Mouse (Mus musculus) heart, adult 2 months (tissue): ENCODE data around the gene Pdpk1.

Experiments used
- CTCF ChIP-seq: fragments of 200-600 bp; IDR thresholded peaks from 2 replicates; pipeline ENCODE4 v1.8.1; 2022; ENCODE audit warnings: antibody characterized with exemption, mild to moderate bottlenecking, moderate library complexity
- EP300 ChIP-seq: fragments of 200-500 bp; IDR thresholded peaks from 2 replicates; pipeline ENCODE4 v1.6.1; 2011; ENCODE audit warnings: low read depth, low read length, control low read depth; ENCODE audit not compliant: insufficient read depth
- POLR2A ChIP-seq: fragments of 200-500 bp; IDR thresholded peaks from 2 replicates; pipeline ENCODE4 v1.6.1; 2011; ENCODE audit warnings: mild to moderate bottlenecking, low read depth, low read length, control low read depth; ENCODE audit not compliant: insufficient read depth

- TF ChIP-seq CTCF (no peak), EP300 (no peak), POLR2A (no peak)
Measured at GRCm38 (mm10) chr17:24170729-24171128, 20.0 kb upstream of the Pdpk1 start.
